Mouse (Mus musculus): ENCODE data around the gene Kcnt2.

GRCm38 (mm10) chr1:140275813-140276212, 29.9 kb downstream of the Kcnt2 start:
- no peak for TF ChIP-seq CTCF (conservative IDR thresholded peaks at IDR 0.05; ENCODE audit: insufficient read depth, insufficient read length, low read depth, low read length)
- TF ChIP-seq POLR2A (IDR thresholded peaks at IDR 0.05; ENCODE audit: low read depth, low read length) = no peak

Data from kidney, adult 2 months (tissue).